Mouse (Mus musculus) midbrain, embryonic 10.5 days (tissue): ENCODE data around the gene Gpn1. TPM values are rescaled to one million over a fixed set of nuclear protein-coding genes. Genes with fewer than 3 reads are reported as not detected.

Source experiments
- polyA plus RNA-seq: library from polyadenylated mRNA; unstranded; fragments of >200 nt; fragmentation: Nextera tagmentation; extraction: Ambion mirVana; gene quantifications from 2 replicates; pipeline ENCODE4 v1.2.1, GENCODE M21; 2016

Gene Gpn1
- polyA plus RNA-seq, 1 experiment from 2014 or later, result 97.2 TPM

Other genes starting within 250 kb of the Gpn1 start
- 2.9 and 3.0 TPM in 2 replicates for gene Krtcap3, start 243.1 kb upstream of the Gpn1 start, polyA plus RNA-seq
- gene Ift172, start 203.6 kb upstream of the Gpn1 start, polyA plus RNA-seq, result 33.8 and 40.6 TPM in 2 replicates
- gene Fndc4, start 198.7 kb upstream of the Gpn1 start, polyA plus RNA-seq, result 48.9 and 51.0 TPM in 2 replicates
- 0.24 TPM in 1 of 2 replicates, not detected in the other for gene Gckr, start 197.3 kb upstream of the Gpn1 start, polyA plus RNA-seq
- gene Zfp512, start 42.3 kb upstream of the Gpn1 start, polyA plus RNA-seq, result 80.4 and 90.3 TPM in 2 replicates
- not detected in 2 replicates for gene 4930548H24Rik, start 9.0 kb upstream of the Gpn1 start, polyA plus RNA-seq
- 30.2 and 32.4 TPM in 2 replicates for gene Slc4a1ap, start 32.3 kb downstream of the Gpn1 start, polyA plus RNA-seq
- gene Supt7l, start 33.1 kb downstream of the Gpn1 start, polyA plus RNA-seq, result 25.8 and 27.6 TPM in 2 replicates
- gene Mrpl33, start 102.2 kb downstream of the Gpn1 start, polyA plus RNA-seq, result 231 and 233 TPM in 2 replicates
- gene Rbks, start 202.9 kb downstream of the Gpn1 start, polyA plus RNA-seq, result 4.5 and 4.6 TPM in 2 replicates
- gene Babam2, start 202.9 kb downstream of the Gpn1 start, polyA plus RNA-seq, result 55.5 and 57.4 TPM in 2 replicates